23 mouse cellular contexts compared by ENCODE assay signal in genomic region chr2:148092089-148092488, GRCm38 (mm10). TPM values are rescaled to one million over a fixed set of nuclear protein-coding genes. Genes with fewer than 3 reads are reported as not detected.
"Had no signal": no experiment of that assay in that cellular context is flagged by ENCODE, and none has a peak within 500 bp of the region (broad histone marks: within the 10 kb centered on the region; RNA-seq: fewer than 3 reads in every experiment).

No protein-coding gene starts in this region.

- H3K36me3 ChIP-seq: heart, embryonic 12.5 days; hindbrain, embryonic 13.5 days; intestine, embryonic 15.5 days; limb, embryonic 10.5 days; limb, embryonic 12.5 days had no signal

- H3K27me3 ChIP-seq: heart, embryonic 12.5 days; intestine, embryonic 15.5 days; limb, embryonic 12.5 days had no signal

- H3K27ac ChIP-seq: gastrocnemius, adult 2 months; heart, adult 2 months; hindbrain, embryonic 13.5 days; intestine, embryonic 15.5 days; layer of hippocampus, adult 2 months; left cerebral cortex, adult 2 months; limb, embryonic 10.5 days; limb, embryonic 12.5 days had no signal

- ATAC-seq: forebrain, embryonic 16.5 days; hindbrain, embryonic 16.5 days; inflammation-experienced regulatory T-cells, adult 6 months; intestine, embryonic 15.5 days; intestine, postnatal 0 days had no signal

- H3K4me3 ChIP-seq: gastrocnemius, adult 2 months; heart, adult 2 months; heart, embryonic 12.5 days; hindbrain, embryonic 13.5 days; intestine, embryonic 15.5 days; layer of hippocampus, adult 2 months; left cerebral cortex, adult 2 months; limb, embryonic 10.5 days; limb, embryonic 12.5 days had no signal

- H3K9me3 ChIP-seq: heart, embryonic 12.5 days; hindbrain, embryonic 13.5 days; intestine, embryonic 15.5 days; limb, embryonic 10.5 days; limb, embryonic 12.5 days had no signal

- H3K9ac ChIP-seq: heart, embryonic 12.5 days; hindbrain, embryonic 13.5 days; intestine, embryonic 15.5 days; limb, embryonic 12.5 days had no signal

- H3K4me2 ChIP-seq: heart, embryonic 12.5 days; hindbrain, embryonic 13.5 days; intestine, embryonic 15.5 days; limb, embryonic 12.5 days had no signal

- H3K4me1 ChIP-seq: heart, embryonic 12.5 days; hindbrain, embryonic 13.5 days; intestine, embryonic 15.5 days; limb, embryonic 10.5 days; limb, embryonic 12.5 days had no signal

- DNase-seq: gastrocnemius, adult 2 months; gastrocnemius, postnatal 10 days; gastrocnemius, postnatal 25 days; heart, adult 2 months; heart, postnatal 10 days; heart, postnatal 4 days; kidney, adult 18-20 months; kidney, adult 8-10 months; kidney, postnatal 10 days; kidney, postnatal 25 days; liver had no signal

RNA-seq across cellular contexts. Expression of gene Foxa2, which starts 45.3 kb away (rescaled TPM):
- polyA plus RNA-seq: forebrain, embryonic 16.5 days; frontal cortex, adult 2 months; inflammation-experienced regulatory T-cells, adult 6 months; limb, embryonic 10.5 days; limb, embryonic 12.5 days had no signal
